Mouse (Mus musculus): Measurements from ENCODE around the gene Ppp1r14b. TPM values are rescaled to one million over a fixed set of nuclear protein-coding genes. Genes with fewer than 3 reads are reported as not detected.

Ppp1r14b gene
- polyA plus RNA-seq, 1 experiment from 2014 or later: 165 TPM

- ATAC-seq (ENCODE audit: insufficient read depth, low FRiP score, low read depth): peak; percentile 65
- Histone ChIP-seq H3K4me1 (peaks cover 48% of the 10 kb centered on the region), H3K27ac (peak overlapping the region; percentile 62), H3K9me3 (no peaks in the 10 kb centered on the region), H3K27me3 (replicated peaks) (no peaks in the 10 kb centered on the region), H3K9ac (peak overlapping the region; percentile 45), H3K4me2 (peak overlapping the region; percentile 81), H3K36me3 (peaks cover 22% of the 10 kb centered on the region), H3K4me3 (replicated peaks) (peak overlapping the region; percentile 69)
- 1% methylated on average over 53 of the region's 55 CpGs for WGBS
Measured at GRCm38 (mm10) chr19:6969665-6970381, 4.9 kb upstream of the Ppp1r14b start.

GRCm38 (mm10) chr19:6970460-6971085 is 4.2 kb upstream of the Ppp1r14b start:
- peak overlapping the region; percentile 49 for H3K27ac ChIP-seq
- 28% methylated on average over 11 of the region's 11 CpGs for WGBS
- no peaks in the 10 kb centered on the region for H3K9me3 ChIP-seq
- H3K36me3 ChIP-seq: peaks cover 15% of the 10 kb centered on the region
- no peaks in the 10 kb centered on the region for H3K27me3 ChIP-seq (replicated peaks)
- H3K4me3 ChIP-seq (replicated peaks): peak overlapping the region; percentile 69; the same call in 1 of the 2 replicates
- H3K4me2 ChIP-seq: peak overlapping the region; percentile 81
- 0 out of 2 replicates have a peak overlapping the region, but pooled peaks have one; percentile 5 for H3K9ac ChIP-seq
- peaks cover 48% of the 10 kb centered on the region for H3K4me1 ChIP-seq
- ATAC-seq (ENCODE audit: insufficient read depth, low FRiP score, low read depth): no peak

DNA sequence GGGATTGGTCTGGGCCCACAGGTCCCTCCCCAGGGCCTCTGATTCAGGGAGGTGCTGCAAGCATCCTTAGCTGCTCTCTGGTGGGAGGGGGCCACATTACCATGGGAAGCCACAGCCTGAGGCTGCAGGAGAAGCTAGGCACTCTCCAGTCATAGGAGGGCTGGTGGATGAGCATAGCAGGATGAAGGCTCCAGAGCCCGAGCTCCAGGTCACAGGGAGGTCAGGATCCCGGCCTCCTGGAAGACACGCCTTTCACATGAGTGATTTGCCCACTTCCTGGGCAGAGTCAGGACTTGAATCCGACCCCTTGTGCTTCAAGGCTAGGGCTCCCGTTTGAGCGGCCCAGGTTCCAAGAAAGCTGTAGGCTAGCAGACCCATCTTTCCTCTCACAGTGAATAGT is 3.1 kb upstream of the Ppp1r14b start:
- H3K36me3 ChIP-seq: peaks cover 5% of the 10 kb centered on the region
- peak overlapping the region; percentile 0; the same call in 1 of the 2 replicates for H3K9ac ChIP-seq
- no peaks in the 10 kb centered on the region for H3K9me3 ChIP-seq
- peak overlapping the region; percentile 49; the same call in 1 of the 2 replicates for H3K27ac ChIP-seq
- no peak overlapping the region for H3K4me3 ChIP-seq (replicated peaks)
- no peaks in the 10 kb centered on the region for H3K27me3 ChIP-seq (replicated peaks)
- H3K4me1 ChIP-seq: peaks cover 58% of the 10 kb centered on the region
- WGBS: 34% methylated on average over 6 of the region's 6 CpGs
- no peak for ATAC-seq (ENCODE audit: insufficient read depth, low FRiP score, low read depth)
- H3K4me2 ChIP-seq: no peak overlapping the region

- Histone ChIP-seq H3K27ac (peak overlapping the region; percentile 9; the same call in 1 of the 2 replicates), H3K27me3 (replicated peaks) (no peaks in the 10 kb centered on the region), H3K9me3 (no peaks in the 10 kb centered on the region), H3K4me2 (no peak overlapping the region), H3K9ac (no peak overlapping the region), H3K4me3 (replicated peaks) (no peak overlapping the region), H3K4me1 (peaks cover 61% of the 10 kb centered on the region), H3K36me3 (no peaks in the 10 kb centered on the region)
- WGBS: 75% methylated on average over 13 of the region's 13 CpGs
- no peak for ATAC-seq (ENCODE audit: insufficient read depth, low FRiP score, low read depth)
Measured at GRCm38 (mm10) chr19:6972247-6972917, 2.4 kb upstream of the Ppp1r14b start.

DNA sequence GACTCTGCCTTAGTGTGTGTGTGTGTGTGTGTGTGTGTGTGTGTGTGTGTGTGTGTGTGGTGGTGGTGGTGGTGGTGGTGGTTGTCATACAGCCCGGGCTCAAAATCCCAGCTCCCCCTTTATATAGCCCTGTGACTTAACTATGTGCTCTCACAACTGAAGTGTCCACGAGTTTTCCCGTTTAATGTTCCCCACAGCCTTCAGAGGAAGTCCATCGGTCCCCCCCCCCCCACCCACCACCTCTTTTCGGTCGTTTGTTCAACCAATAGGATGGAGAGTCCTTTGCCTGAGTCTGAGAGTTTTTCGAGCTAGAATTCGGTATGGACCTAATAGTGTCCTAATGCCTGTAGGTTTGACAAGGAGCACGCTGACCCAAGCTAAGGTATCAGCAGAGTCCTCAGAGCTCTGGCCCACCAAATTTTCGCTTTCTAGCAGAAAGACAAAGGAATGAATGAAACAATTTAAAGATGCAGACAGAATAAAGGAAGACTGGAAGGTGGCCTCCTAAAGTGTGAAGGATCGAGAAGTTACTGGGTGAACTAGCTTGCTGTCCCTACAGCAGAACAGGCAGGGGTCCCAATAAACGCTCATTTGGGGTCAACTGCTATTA is 1.1 kb upstream of the Ppp1r14b start:
- peak overlapping the region; percentile 77 for H3K27ac ChIP-seq
- no peak overlapping the region for H3K9ac ChIP-seq
- 0 out of 2 replicates have a peak, but pooled peaks cover 6% of the 10 kb centered on the region for H3K36me3 ChIP-seq
- peaks cover 60% of the 10 kb centered on the region for H3K4me1 ChIP-seq
- no peak for ATAC-seq (ENCODE audit: insufficient read depth, low FRiP score, low read depth)
- no peaks in the 10 kb centered on the region for H3K27me3 ChIP-seq (replicated peaks)
- H3K4me3 ChIP-seq (replicated peaks): peak overlapping the region; percentile 64
- WGBS: 31% methylated on average over 12 of the region's 12 CpGs
- H3K9me3 ChIP-seq: no peaks in the 10 kb centered on the region
- H3K4me2 ChIP-seq: peak overlapping the region; percentile 68

GRCm38 (mm10) chr19:6975537-6976521 is 1.1 kb downstream of the Ppp1r14b start, which contains the start of gene Plcb3:
Plcb3 (minus strand) TSS chr19:6976470.
- 0% methylated on average over 16 of the region's 16 CpGs for WGBS
- Histone ChIP-seq H3K9ac (peak within 1 kb of the TSS; percentile 68), H3K4me3 (replicated peaks) (peak within 1 kb of the TSS; percentile 64), H3K4me2 (peak within 1 kb of the TSS; percentile 68), H3K27ac (peak within 1 kb of the TSS; percentile 94), H3K9me3 (no peaks in the 10 kb centered on the region), H3K27me3 (replicated peaks) (no peaks in the 10 kb centered on the region), H3K4me1 (peaks cover 53% of the 10 kb centered on the region), H3K36me3 (0 out of 2 replicates have a peak, but pooled peaks cover 6% of the 10 kb centered on the region)
- no peak for ATAC-seq (ENCODE audit: insufficient read depth, low FRiP score, low read depth)

GRCm38 (mm10) chr19:6977759-6978638 is 3.2 kb downstream of the Ppp1r14b start:
- H3K27me3 ChIP-seq (replicated peaks): no peaks in the 10 kb centered on the region
- H3K27ac ChIP-seq: peak overlapping the region; percentile 1; the same call in 1 of the 2 replicates
- no peaks in the 10 kb centered on the region for H3K9me3 ChIP-seq
- peak overlapping the region; percentile 89 for H3K4me2 ChIP-seq
- no peak for ATAC-seq (ENCODE audit: insufficient read depth, low FRiP score, low read depth)
- H3K36me3 ChIP-seq: peaks cover 11% of the 10 kb centered on the region; the same call in 1 of the 2 replicates
- 0 out of 2 replicates have a peak overlapping the region, but pooled peaks have one; percentile 1 for H3K9ac ChIP-seq
- H3K4me1 ChIP-seq: peaks cover 42% of the 10 kb centered on the region
- H3K4me3 ChIP-seq (replicated peaks): peak overlapping the region; percentile 75
- WGBS: 71% methylated on average over 13 of the region's 13 CpGs

- Histone ChIP-seq H3K36me3 (peaks cover 15% of the 10 kb centered on the region; the same call in 1 of the 2 replicates), H3K4me1 (peaks cover 42% of the 10 kb centered on the region), H3K27ac (peak overlapping the region; percentile 1; the same call in 1 of the 2 replicates), H3K4me2 (peak overlapping the region; percentile 89), H3K4me3 (replicated peaks) (peak overlapping the region; percentile 75), H3K9me3 (no peaks in the 10 kb centered on the region), H3K9ac (0 out of 2 replicates have a peak overlapping the region, but pooled peaks have one; percentile 1), H3K27me3 (replicated peaks) (no peaks in the 10 kb centered on the region)
- WGBS: 32% methylated on average over 3 of the region's 3 CpGs
- no peak for ATAC-seq (ENCODE audit: insufficient read depth, low FRiP score, low read depth)
Measured at GRCm38 (mm10) chr19:6978639-6978974, 3.8 kb downstream of the Ppp1r14b start.

GRCm38 (mm10) chr19:6979001-6979479 is 4.3 kb downstream of the Ppp1r14b start:
- peaks cover 39% of the 10 kb centered on the region for H3K4me1 ChIP-seq
- ATAC-seq (ENCODE audit: insufficient read depth, low FRiP score, low read depth): no peak
- peak overlapping the region; percentile 89 for H3K4me2 ChIP-seq
- H3K27ac ChIP-seq: peak overlapping the region; percentile 95
- 9% methylated on average over 11 of the region's 11 CpGs for WGBS
- no peaks in the 10 kb centered on the region for H3K9me3 ChIP-seq
- peak overlapping the region; percentile 75 for H3K4me3 ChIP-seq (replicated peaks)
- H3K27me3 ChIP-seq (replicated peaks): no peaks in the 10 kb centered on the region
- H3K9ac ChIP-seq: peak overlapping the region; percentile 58
- H3K36me3 ChIP-seq: peaks cover 20% of the 10 kb centered on the region; the same call in 1 of the 2 replicates

Measured in stomach, embryonic 15.5 days (tissue).